In genomic region chr17:46673850-46674529, GRCm38 (mm10) we compare ENCODE assay signal across 8 mouse cellular contexts. TPM values are rescaled to one million over a fixed set of nuclear protein-coding genes. Genes with fewer than 3 reads are reported as not detected.
DNase-seq lines count a peak whose midpoint lies in the region; ATAC-seq and TF ChIP-seq lines count a peak whose summit lies in the region.

Rrp36 (minus strand) TSS chr17:46674352.

- peak within 1 kb of the TSS; percentile 98 for H3K27ac ChIP-seq in ES-E14 (ENCODE audit: insufficient read depth, low read depth, low read length, poor library complexity, severe bottlenecking)
- peak within 1 kb of the TSS; percentile 69 for H3K27ac ChIP-seq in forebrain, embryonic 15.5 days (replicated peaks)

- peak within 1 kb of the TSS; percentile 88 to 97 for H3K4me3 ChIP-seq in ES-E14 (ENCODE audit: insufficient read depth in 1 of 2, low read depth in 1 of 2, low read length in 2 of 2, poor library complexity in 1 of 2, severe bottlenecking in 1 of 2)
- peak within 1 kb of the TSS; percentile 73 for H3K4me3 ChIP-seq in forebrain, embryonic 15.5 days
- H3K4me3 ChIP-seq in lung, adult 2 months (replicated peaks; ENCODE audit: extremely low read depth, low read depth, low read length): peak within 1 kb of the TSS; percentile 76

- H3K4me1 ChIP-seq in ES-E14 (ENCODE audit: control insufficient read depth in 2 of 2, insufficient read depth in 2 of 2, low read length in 2 of 2, poor library complexity in 1 of 2): peaks cover 12 to 32% of the 10 kb centered on the region in 2 experiments
- peaks cover 25% of the 10 kb centered on the region for H3K4me1 ChIP-seq in forebrain, embryonic 15.5 days
- H3K4me1 ChIP-seq in lung, adult 2 months (ENCODE audit: control insufficient read depth, insufficient read depth, low read length): peaks cover 4% of the 10 kb centered on the region

- no peak for TF ChIP-seq CTCF in lung, adult 2 months (IDR thresholded peaks at IDR 0.05; ENCODE audit: insufficient read depth, low read length)

- no peaks in the 10 kb centered on the region for H3K9me3 ChIP-seq in ES-E14 (ENCODE audit: control insufficient read depth, insufficient read depth, low read depth, low read length)
- no peaks in the 10 kb centered on the region for H3K9me3 ChIP-seq in forebrain, embryonic 15.5 days

- under 1% methylated on average over 43 of the region's 43 CpGs for WGBS in forebrain, embryonic 15.5 days
- under 1% methylated on average over 43 of the region's 43 CpGs for WGBS in lung, adult 2 months

- ATAC-seq in forebrain, embryonic 15.5 days (replicated peaks): peak; percentile 94
- ATAC-seq in neutrophil, adult 5-6 weeks (ENCODE audit: extremely low read depth, insufficient number of reproducible peaks, low FRiP score, poor library complexity, severe bottlenecking): peak; percentile 98

- peak within 1 kb of the TSS; percentile 83 for H3K4me2 ChIP-seq in forebrain, embryonic 15.5 days (replicated peaks)

- H3K36me3 ChIP-seq in ES-E14 (ENCODE audit: control insufficient read depth, insufficient read depth, low read length, poor library complexity, severe bottlenecking): peaks cover 47% of the 10 kb centered on the region
- peaks cover 44% of the 10 kb centered on the region for H3K36me3 ChIP-seq in forebrain, embryonic 15.5 days

- peak; percentile 90; the same call in 1 of the 2 replicates for TF ChIP-seq POLR2A in lung, adult 2 months (IDR thresholded peaks at IDR 0.05; ENCODE audit: borderline replicate concordance, extremely low read depth, low read depth, low read length)

- peak; percentile 88 for DNase-seq in ES-E14 (ENCODE audit: low read depth, low spot score)
- peak; percentile 87 for DNase-seq in cerebellum, adult 11-12 months
- DNase-seq in heart, postnatal 25 days (ENCODE audit: low spot score): peak; percentile 85
- peak; percentile 88 to 91 for DNase-seq in layer of hippocampus, adult 18-20 months (ENCODE audit: low spot score in 2 of 2)
- peak; percentile 91 for DNase-seq in lung, adult 2 months
- peak; percentile 77 to 83 for DNase-seq in thymus, adult 18-20 months

- in situ Hi-C loops in ES-E14 (cut with MboI; ENCODE audit: low sequenced_read_pairs in 2 of 2, unreplicated experiment in 2 of 2): no loop called here

- intact Hi-C loops in heart, postnatal 25 days (cut with DNase I): no loop called here

- H3K9ac ChIP-seq in ES-E14 (ENCODE audit: insufficient read depth, low read depth, low read length, poor library complexity, severe bottlenecking): peak within 1 kb of the TSS; percentile 94
- H3K9ac ChIP-seq in forebrain, embryonic 15.5 days (replicated peaks): peak within 1 kb of the TSS; percentile 60

- no peaks in the 10 kb centered on the region for H3K27me3 ChIP-seq in forebrain, embryonic 15.5 days

TF ChIP-seq in ES-E14, 5 proteins besides CTCF, POLR2A, EP300 and RAD21:
- no peak for TF ChIP-seq CHD2 (IDR thresholded peaks at IDR 0.05; ENCODE audit: low read depth, low read length)
- no peak for TF ChIP-seq ZC3H11A (IDR thresholded peaks at IDR 0.05; ENCODE audit: borderline replicate concordance, low read depth, low read length)
- no peak for TF ChIP-seq HCFC1 (IDR thresholded peaks at IDR 0.05; ENCODE audit: borderline replicate concordance, insufficient read depth, low read length)
- TF ChIP-seq ZNF384 (IDR thresholded peaks at IDR 0.05; ENCODE audit: low read depth, low read length): no peak
- TF ChIP-seq MAFK (IDR thresholded peaks at IDR 0.05; ENCODE audit: insufficient read depth, low read depth, low read length): no peak

RNA-seq across cellular contexts. Expression of gene Rrp36, which starts in this region (rescaled TPM):
- 44.5 and 57.0 TPM in 2 replicates for total RNA-seq in ES-E14 (2012; rRNA removed)
- 49.5 and 49.9 TPM in 2 replicates for polyA plus RNA-seq in forebrain, embryonic 15.5 days (2015; fragmentation: Nextera tagmentation; extraction: Ambion mirVana)
- 10 to 100 TPM in 1 of 2 experiments, 1 to 10 TPM in 1; 9.9 to 10.8 TPM for total RNA-seq in heart, postnatal 25 days (2021)
- total RNA-seq in layer of hippocampus, adult 18-20 months (2021): 10 to 100 TPM; 17.2 to 19.7 TPM
- 27.3 and 30.8 TPM in 2 replicates for polyA plus RNA-seq in lung, adult 2 months (2012; rRNA removed)
- total RNA-seq in neutrophil, adult 5-6 weeks (2017): 33.6 and 34.3 TPM in 2 replicates

Comparison
In these comparisons a context has a peak if more than half of its experiments do, and no peak if none do; other contexts are left out.
1. Peak in every context shown above with its lines: DNase-seq, ATAC-seq, H3K4me3 ChIP-seq and H3K27ac ChIP-seq.